8 mouse cellular contexts compared by ENCODE assay signal in genomic region chr10:77484205-77484935, GRCm38 (mm10). TPM values are rescaled to one million over a fixed set of nuclear protein-coding genes. Genes with fewer than 3 reads are reported as not detected.
DNase-seq lines count a peak whose midpoint lies in the region; ATAC-seq lines count a peak whose summit lies in the region.

No protein-coding gene starts in this region.

- H3K9me3 ChIP-seq in midbrain, embryonic 11.5 days (ENCODE audit: control insufficient read depth, low read length), result no peaks in the 10 kb centered on the region
- no peaks in the 10 kb centered on the region for H3K9me3 ChIP-seq in midbrain, embryonic 14.5 days (ENCODE audit: control insufficient read depth, low read length)
- no peaks in the 10 kb centered on the region for H3K9me3 ChIP-seq in kidney, embryonic 16.5 days (ENCODE audit: low read length)

- H3K4me2 ChIP-seq in midbrain, embryonic 11.5 days, result no peak overlapping the region
- no peak overlapping the region for H3K4me2 ChIP-seq in midbrain, embryonic 14.5 days (ENCODE audit: low read length)
- H3K4me2 ChIP-seq in kidney, embryonic 16.5 days (replicated peaks; ENCODE audit: low read depth, low read length), result no peak overlapping the region

- no peak overlapping the region for H3K4me3 ChIP-seq in midbrain, embryonic 11.5 days (ENCODE audit: low read depth, low read length)
- no peak overlapping the region for H3K4me3 ChIP-seq in midbrain, embryonic 14.5 days (replicated peaks; ENCODE audit: low read depth, low read length)
- H3K4me3 ChIP-seq in kidney, embryonic 16.5 days (ENCODE audit: low read length), result no peak overlapping the region

- H3K27ac ChIP-seq in midbrain, embryonic 11.5 days (ENCODE audit: low read depth, low read length), result no peak overlapping the region; the same call in 1 of the 2 replicates
- H3K27ac ChIP-seq in midbrain, embryonic 14.5 days (replicated peaks; ENCODE audit: low read depth, low read length), result no peak overlapping the region
- peak overlapping the region; percentile 31; the same call in 1 of the 2 replicates for H3K27ac ChIP-seq in kidney, embryonic 16.5 days (ENCODE audit: low read length)

- DNase-seq in midbrain, embryonic 11.5 days (ENCODE audit: low spot score, missing footprints), result no peak
- no peak for DNase-seq in midbrain, embryonic 14.5 days
- DNase-seq in heart, adult 11 months, result peak; percentile 99
- peak; percentile 94 for DNase-seq in lung, postnatal 10 days
- DNase-seq in layer of hippocampus, adult 9-11 months, result no peak
- DNase-seq in layer of hippocampus, postnatal 25 days (ENCODE audit: extremely low spot score in 1 of 2, low spot score in 1 of 2), result no peak

- 0 out of 2 replicates have a peak, but pooled peaks have one; percentile 19 for ATAC-seq in midbrain, embryonic 11.5 days (ENCODE audit: low FRiP score)
- ATAC-seq in midbrain, embryonic 14.5 days (ENCODE audit: low FRiP score, low TSS enrichment), result no peak
- peak; percentile 70 for ATAC-seq in kidney, embryonic 16.5 days (ENCODE audit: low FRiP score, low TSS enrichment)
- no peak for ATAC-seq in inflammation-experienced regulatory T-cells, adult 6 months

- no peaks in the 10 kb centered on the region for H3K27me3 ChIP-seq in midbrain, embryonic 11.5 days (ENCODE audit: control insufficient read depth, insufficient read depth, low read length)
- no peaks in the 10 kb centered on the region for H3K27me3 ChIP-seq in midbrain, embryonic 14.5 days (ENCODE audit: control insufficient read depth, insufficient read depth, low read length)
- H3K27me3 ChIP-seq in kidney, embryonic 16.5 days (ENCODE audit: insufficient read depth, low read length), result no peaks in the 10 kb centered on the region

- peaks cover 15% of the 10 kb centered on the region for H3K36me3 ChIP-seq in midbrain, embryonic 11.5 days (ENCODE audit: control insufficient read depth, insufficient read depth, low read length)
- H3K36me3 ChIP-seq in midbrain, embryonic 14.5 days (ENCODE audit: control insufficient read depth, insufficient read depth, low read length), result peaks cover 40% of the 10 kb centered on the region
- H3K36me3 ChIP-seq in kidney, embryonic 16.5 days (ENCODE audit: insufficient read depth, low read length), result peaks cover 32% of the 10 kb centered on the region

- H3K4me1 ChIP-seq in midbrain, embryonic 11.5 days (ENCODE audit: control insufficient read depth, insufficient read depth, low read length), result no peaks in the 10 kb centered on the region
- H3K4me1 ChIP-seq in midbrain, embryonic 14.5 days (ENCODE audit: control insufficient read depth, insufficient read depth, low read length), result no peaks in the 10 kb centered on the region
- H3K4me1 ChIP-seq in kidney, embryonic 16.5 days (ENCODE audit: insufficient read depth, low read length), result peaks cover 13% of the 10 kb centered on the region

- WGBS in midbrain, embryonic 11.5 days, result 75% methylated on average over 18 of the region's 18 CpGs
- WGBS in midbrain, embryonic 14.5 days, result 83% methylated on average over 18 of the region's 18 CpGs
- WGBS in kidney, embryonic 16.5 days, result 18% methylated on average over 18 of the region's 18 CpGs

- H3K9ac ChIP-seq in midbrain, embryonic 11.5 days (ENCODE audit: low read length), result no peak overlapping the region
- no peak overlapping the region for H3K9ac ChIP-seq in midbrain, embryonic 14.5 days (replicated peaks; ENCODE audit: low read length)
- H3K9ac ChIP-seq in kidney, embryonic 16.5 days (replicated peaks; ENCODE audit: low read length), result no peak overlapping the region

RNA-seq across cellular contexts. Expression of gene Fam207a, which starts 31.2 kb away (rescaled TPM):
- 38.7 and 42.2 TPM in 2 replicates for polyA plus RNA-seq in midbrain, embryonic 11.5 days (2014; fragmentation: Nextera tagmentation; extraction: Ambion mirVana)
- 37.4 and 41.2 TPM in 2 replicates for polyA plus RNA-seq in midbrain, embryonic 14.5 days (2014; fragmentation: Nextera tagmentation; extraction: Ambion mirVana)
- polyA plus RNA-seq in kidney, embryonic 16.5 days (2015; fragmentation: Nextera tagmentation; extraction: Ambion mirVana), result 36.5 and 36.6 TPM in 2 replicates
- 10 to 100 TPM; 13.7 to 16.1 (median 15.1) TPM for polyA plus RNA-seq in inflammation-experienced regulatory T-cells, adult 6 months (2017; shearing (Covaris generic))
- 10 to 100 TPM; 32.8 to 33.1 TPM for total RNA-seq in layer of hippocampus, postnatal 25 days (2021)

RNA-seq across cellular contexts. Expression of gene Itgb2, which starts 45.7 kb away (rescaled TPM):
- 0.57 and 0.59 TPM in 2 replicates for polyA plus RNA-seq in midbrain, embryonic 11.5 days (2014; fragmentation: Nextera tagmentation; extraction: Ambion mirVana)
- 0.49 and 0.91 TPM in 2 replicates for polyA plus RNA-seq in midbrain, embryonic 14.5 days (2014; fragmentation: Nextera tagmentation; extraction: Ambion mirVana)
- 1.6 and 1.7 TPM in 2 replicates for polyA plus RNA-seq in kidney, embryonic 16.5 days (2015; fragmentation: Nextera tagmentation; extraction: Ambion mirVana)
- 100 to 1,000 TPM; 493 to 517 (median 499) TPM for polyA plus RNA-seq in inflammation-experienced regulatory T-cells, adult 6 months (2017; shearing (Covaris generic))
- total RNA-seq in layer of hippocampus, postnatal 25 days (2021), result 1 to 10 TPM; 3.4 to 4.1 TPM

Comparison
In these comparisons a context has a peak if more than half of its experiments do, and no peak if none do; other contexts are left out.
1. ATAC-seq: peak in midbrain, embryonic 11.5 days (single experiment) and kidney, embryonic 16.5 days (single experiment); none in midbrain, embryonic 14.5 days (single experiment) and inflammation-experienced regulatory T-cells, adult 6 months (single experiment).
2. DNase-seq: peak in heart, adult 11 months (single experiment) and lung, postnatal 10 days (single experiment); none in midbrain, embryonic 11.5 days (single experiment), midbrain, embryonic 14.5 days (single experiment), layer of hippocampus, adult 9-11 months (single experiment) and layer of hippocampus, postnatal 25 days (0 of 2).
3. RNA of gene Itgb2, which starts 45.7 kb away (polyA plus RNA-seq): 493 to 517 TPM in inflammation-experienced regulatory T-cells, adult 6 months; 1.6 to 1.7 TPM in kidney, embryonic 16.5 days, 0.49 to 0.91 TPM in midbrain, embryonic 14.5 days and 0.57 to 0.59 TPM in midbrain, embryonic 11.5 days; every median in the first group is over 100 times any median in the second.